ENCODE assay signal across 10 mouse cellular contexts in the genomic region with DNA sequence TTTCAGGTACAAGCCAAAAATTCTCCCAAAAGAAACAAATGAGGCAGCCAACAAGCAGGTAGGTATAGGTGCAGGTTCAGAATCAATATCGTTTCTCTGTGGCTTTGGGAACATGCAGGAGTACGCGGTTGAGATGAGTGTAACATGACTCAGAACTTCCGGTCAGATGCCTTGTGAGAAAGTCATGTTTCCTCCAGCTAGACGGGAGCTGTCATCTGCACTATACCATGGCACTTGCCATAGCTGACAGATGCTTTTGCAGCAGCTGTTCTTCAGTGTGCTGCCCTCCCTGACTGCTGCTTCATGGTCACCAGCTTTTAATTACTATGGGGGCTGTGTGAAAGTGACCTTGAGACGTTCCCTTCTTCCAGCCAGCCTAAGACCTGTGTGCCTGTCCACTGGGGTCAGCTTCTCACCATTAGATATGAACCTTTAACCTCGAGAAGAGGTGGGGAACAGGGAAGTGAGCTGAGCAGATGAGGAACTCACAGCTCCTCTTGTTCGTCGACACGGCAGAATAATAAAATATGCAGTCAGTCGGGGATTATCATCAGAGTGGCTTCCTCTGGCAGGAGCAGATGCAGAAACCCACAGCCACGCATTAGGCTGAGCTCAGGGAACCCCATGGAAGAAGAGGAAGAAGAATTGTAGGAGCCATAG. TPM values are rescaled to one million over a fixed set of nuclear protein-coding genes. Genes with fewer than 3 reads are reported as not detected.
A peak's percentile ranks its signal among the peaks of the same experiment; 100 is the strongest.
DNase-seq lines count a peak whose midpoint lies in the region; ATAC-seq lines count a peak whose summit lies in the region.
"Had no signal": no experiment of that assay in that cellular context is flagged by ENCODE, and none has a peak within 500 bp of the region (broad histone marks: within the 10 kb centered on the region; RNA-seq: fewer than 3 reads in every experiment).

No protein-coding gene starts in this region.

- no peaks in the 10 kb centered on the region for H3K36me3 ChIP-seq in liver, embryonic 12.5 days
- no peaks in the 10 kb centered on the region for H3K36me3 ChIP-seq in forebrain, embryonic 14.5 days (ENCODE audit: control insufficient read depth, insufficient read depth, low read length)
- H3K36me3 ChIP-seq: neural tube, embryonic 12.5 days had no signal

- ATAC-seq in liver, embryonic 12.5 days: no peak; the same call in 1 of the 2 replicates
- ATAC-seq in forebrain, embryonic 14.5 days: no peak

- WGBS in liver, embryonic 12.5 days (ENCODE audit: insufficient replicate concordance): 21% methylated on average over 12 of the region's 12 CpGs
- 80% methylated on average over 12 of the region's 12 CpGs for WGBS in forebrain, embryonic 14.5 days

- H3K27me3 ChIP-seq in liver, embryonic 12.5 days (replicated peaks): no peaks in the 10 kb centered on the region
- no peaks in the 10 kb centered on the region for H3K27me3 ChIP-seq in forebrain, embryonic 14.5 days (replicated peaks; ENCODE audit: control insufficient read depth, insufficient read depth, low read length)
- H3K27me3 ChIP-seq: neural tube, embryonic 12.5 days had no signal

- H3K4me1 ChIP-seq in liver, embryonic 12.5 days: no peaks in the 10 kb centered on the region
- H3K4me1 ChIP-seq in forebrain, embryonic 14.5 days (ENCODE audit: control insufficient read depth, insufficient read depth, low read length): no peaks in the 10 kb centered on the region
- H3K4me1 ChIP-seq: neural tube, embryonic 12.5 days had no signal

- peak overlapping the region; percentile 43 for H3K4me2 ChIP-seq in liver, embryonic 12.5 days
- H3K4me2 ChIP-seq in forebrain, embryonic 14.5 days (ENCODE audit: low read length): no peak overlapping the region
- H3K4me2 ChIP-seq: neural tube, embryonic 12.5 days had no signal

- H3K9me3 ChIP-seq in liver, embryonic 12.5 days (replicated peaks): no peaks in the 10 kb centered on the region
- no peaks in the 10 kb centered on the region for H3K9me3 ChIP-seq in forebrain, embryonic 14.5 days (replicated peaks; ENCODE audit: control insufficient read depth, low read length)
- H3K9me3 ChIP-seq: neural tube, embryonic 12.5 days had no signal

- H3K4me3 ChIP-seq in liver, embryonic 12.5 days: no peak overlapping the region; the same call in 1 of the 2 replicates
- H3K4me3 ChIP-seq in forebrain, embryonic 14.5 days (ENCODE audit: low read depth, low read length): no peak overlapping the region
- H3K4me3 ChIP-seq: neural tube, embryonic 12.5 days had no signal

- peak overlapping the region; percentile 51; the same call in 1 of the 2 replicates for H3K27ac ChIP-seq in liver, embryonic 12.5 days
- no peak overlapping the region for H3K27ac ChIP-seq in forebrain, embryonic 14.5 days (ENCODE audit: low read depth, low read length)
- H3K27ac ChIP-seq: neural tube, embryonic 12.5 days had no signal

- peak; percentile 10 for DNase-seq in adrenal gland, postnatal 10 days
- DNase-seq in adrenal gland, postnatal 25 days: no peak
- DNase-seq in thymus, postnatal 0 days (ENCODE audit: low spot score): peak; percentile 10
- no peak for DNase-seq in thymus, adult 18-20 months
- peak; percentile 4 for DNase-seq in thymus, postnatal 25 days
- DNase-seq in gastrocnemius, postnatal 10 days: no peak
- DNase-seq in forebrain, embryonic 14.5 days (ENCODE audit: low spot score): no peak
- DNase-seq: kidney, postnatal 14 days had no signal

- H3K9ac ChIP-seq in liver, embryonic 12.5 days: no peak overlapping the region
- H3K9ac ChIP-seq in forebrain, embryonic 14.5 days (ENCODE audit: low read length): no peak overlapping the region
- H3K9ac ChIP-seq: neural tube, embryonic 12.5 days had no signal

RNA-seq across cellular contexts. Expression of a gene that starts 7.0 kb away (rescaled TPM):
- total RNA-seq in adrenal gland, postnatal 10 days (2021): 1 to 10 TPM; 1.2 to 1.5 TPM
- total RNA-seq in adrenal gland, postnatal 25 days (2021): 1.1 and 1.3 TPM in 2 replicates
- polyA plus RNA-seq in thymus, postnatal 0 days (2015; fragmentation: Nextera tagmentation; extraction: Ambion mirVana): 0.87 and 0.89 TPM in 2 replicates
- 0.38 and 0.56 TPM in 2 replicates for polyA plus RNA-seq in liver, embryonic 12.5 days (2016; fragmentation: Nextera tagmentation; extraction: Ambion mirVana)
- total RNA-seq in gastrocnemius, postnatal 10 days (2021): under 1 TPM; 0.70 to 0.82 TPM
- 0.23 and 0.25 TPM in 2 replicates for polyA plus RNA-seq in forebrain, embryonic 14.5 days (2014; fragmentation: Nextera tagmentation; extraction: Ambion mirVana)

RNA-seq across cellular contexts. Expression of a gene that starts 50.9 kb away (rescaled TPM):
- total RNA-seq in adrenal gland, postnatal 10 days (2021): 100 to 1,000 TPM; 405 to 424 TPM
- total RNA-seq in adrenal gland, postnatal 25 days (2021): 218 and 234 TPM in 2 replicates
- 236 and 245 TPM in 2 replicates for polyA plus RNA-seq in thymus, postnatal 0 days (2015; fragmentation: Nextera tagmentation; extraction: Ambion mirVana)
- 271 and 290 TPM in 2 replicates for polyA plus RNA-seq in liver, embryonic 12.5 days (2016; fragmentation: Nextera tagmentation; extraction: Ambion mirVana)
- total RNA-seq in gastrocnemius, postnatal 10 days (2021): 1,000 to 10,000 TPM; 1,018 to 1,356 TPM
- 281 and 325 TPM in 2 replicates for polyA plus RNA-seq in forebrain, embryonic 14.5 days (2014; fragmentation: Nextera tagmentation; extraction: Ambion mirVana)

Comparison
In these comparisons a context has a peak if more than half of its experiments do, and no peak if none do; other contexts are left out.
1. DNase-seq: peak in adrenal gland, postnatal 10 days (single experiment), thymus, postnatal 0 days (single experiment) and thymus, postnatal 25 days (single experiment); none in adrenal gland, postnatal 25 days (single experiment), thymus, adult 18-20 months (0 of 2), gastrocnemius, postnatal 10 days (single experiment) and forebrain, embryonic 14.5 days (single experiment).